Mouse (Mus musculus) G1E (cell line): ENCODE measurements around the gene Reep3.

Experiments used
- CTCF ChIP-seq: IDR thresholded peaks from 2 replicates; pipeline ENCODE4 v1.5.1; 2012; ENCODE audit warnings: low read depth, low read length, inconsistent platforms, mixed read lengths
- GATA1 ChIP-seq: IDR thresholded peaks from 2 replicates; pipeline ENCODE4 v1.6.1; 2012; ENCODE audit warnings: borderline replicate concordance, low read length, inconsistent platforms, mixed read lengths
- TAL1 ChIP-seq: conservative IDR thresholded peaks from 2 replicates; pipeline ENCODE4 v1.6.1; 2012; ENCODE audit warnings: low read depth, low read length, inconsistent platforms, mixed read lengths

GRCm38 (mm10) chr10:67107017-67107761, 10.4 kb upstream of the Reep3 start:
- TF ChIP-seq CTCF (no peak), TAL1 (no peak), GATA1 (no peak)
